Mouse (Mus musculus) CD4-positive, CD25-positive, alpha-beta regulatory T cell, adult 2 months (primary cell): ENCODE measurements around the gene Emc1.
"Not testable (repeated sequence)": the region's sequence is repeated elsewhere in the genome, so short reads cannot be mapped to it uniquely, and the experiment has no call there.

Source experiments
- DNase-seq: peaks from one replicate; pipeline ENCODE4 v3.0.0-alpha.2; 2012; ENCODE audit warnings: low read depth, low spot score

The Emc1 gene

GRCm38 (mm10) chr4:139357211-139357610 lies 4.8 kb downstream of the Emc1 start:
- DNase-seq = no peak

GRCm38 (mm10) chr4:139360761-139361548 lies 8.6 kb downstream of the Emc1 start:
- DNase-seq = no peak

DNA sequence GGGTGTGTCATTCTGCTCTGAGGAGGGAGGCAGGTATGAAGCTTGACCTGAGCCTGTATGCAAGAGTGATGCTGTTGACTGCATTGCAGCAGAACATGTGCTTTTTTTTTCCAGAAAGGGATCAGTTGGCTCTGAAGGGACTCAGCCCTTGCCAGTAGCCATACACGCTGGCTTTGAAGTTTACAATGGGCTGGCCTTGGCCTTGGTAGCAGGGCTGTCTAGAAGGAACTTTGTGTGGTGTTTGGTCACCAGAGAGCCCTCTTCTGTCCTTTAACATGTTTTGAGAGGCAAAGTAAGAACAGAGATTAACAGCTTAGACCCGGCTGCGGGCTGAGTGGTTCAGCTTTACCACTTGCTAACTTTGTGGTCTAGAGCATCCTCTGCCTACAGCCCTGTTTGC lies 14.9 kb downstream of the Emc1 start:
- no peak for DNase-seq

DNA sequence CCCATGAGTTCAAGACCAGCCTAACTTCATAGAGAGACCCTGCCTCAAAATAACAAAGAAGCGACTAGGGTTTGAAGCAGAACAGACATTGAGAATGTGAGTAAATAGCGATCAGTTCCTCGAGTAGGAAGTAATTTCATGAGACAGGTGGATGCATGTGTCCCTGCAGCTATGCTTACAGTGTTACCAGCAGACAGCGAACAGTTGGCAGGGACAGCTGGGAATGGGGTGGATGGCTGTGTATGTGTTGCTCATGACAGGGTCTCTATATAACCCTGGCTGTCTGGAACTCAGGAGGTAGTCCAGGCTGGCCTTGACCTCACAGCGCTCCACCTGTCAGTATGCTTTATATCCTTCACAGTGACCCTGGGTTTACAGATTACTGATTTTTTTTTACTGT lies 15.7 kb downstream of the Emc1 start:
- no peak for DNase-seq

GRCm38 (mm10) chr4:139373130-139373529 lies 20.7 kb downstream of the Emc1 start:
- DNase-seq = no peak

DNA sequence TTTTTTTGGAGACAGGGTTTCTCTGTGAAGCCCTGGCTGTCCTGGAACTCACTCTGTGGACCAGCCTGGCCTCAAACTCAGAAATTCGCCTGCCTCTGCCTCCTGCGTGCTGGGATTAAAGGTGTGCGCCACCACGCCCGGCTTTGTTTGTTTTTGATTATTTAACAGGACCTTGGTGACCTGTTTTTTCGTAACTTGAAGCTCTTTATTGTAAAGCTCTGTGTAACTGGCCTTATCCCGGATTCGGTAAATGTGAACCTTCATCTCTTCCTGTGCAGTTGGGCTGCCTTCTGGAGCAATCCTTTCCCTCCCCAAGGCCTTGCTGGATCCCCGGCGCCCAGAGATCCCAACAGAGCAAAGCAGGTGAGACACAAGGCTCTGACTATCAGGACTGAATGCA lies 21.1 kb downstream of the Emc1 start:
- no peak for DNase-seq

- peak; percentile 20 for DNase-seq
Measured at GRCm38 (mm10) chr4:139379719-139380118, 27.3 kb downstream of the Emc1 start.

- DNase-seq = peak; percentile 100
Measured at GRCm38 (mm10) chr4:139380207-139380748, 27.9 kb downstream of the Emc1 start.

GRCm38 (mm10) chr4:139380775-139381451 lies 28.5 kb downstream of the Emc1 start:
- peak; percentile 48 for DNase-seq

DNA sequence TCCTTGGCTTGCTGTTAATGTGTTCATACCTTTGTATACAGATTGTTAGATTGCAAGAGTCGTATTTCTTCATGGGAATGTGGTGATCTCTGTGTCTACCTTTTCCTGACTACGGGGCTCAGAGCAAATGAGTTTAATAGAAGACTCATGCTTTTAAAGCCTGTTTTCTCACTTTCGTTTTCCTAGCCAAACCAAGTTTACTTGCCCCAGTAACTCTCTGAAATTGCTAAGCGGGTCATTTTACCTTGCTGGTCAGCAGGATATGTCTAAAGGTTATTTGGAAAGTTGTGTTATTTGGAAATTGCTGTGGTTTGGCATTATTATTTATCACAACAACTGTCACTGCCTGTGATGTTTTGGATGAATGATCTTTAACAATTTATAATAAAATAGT lies 29.1 kb downstream of the Emc1 start:
- no peak for DNase-seq

DNA sequence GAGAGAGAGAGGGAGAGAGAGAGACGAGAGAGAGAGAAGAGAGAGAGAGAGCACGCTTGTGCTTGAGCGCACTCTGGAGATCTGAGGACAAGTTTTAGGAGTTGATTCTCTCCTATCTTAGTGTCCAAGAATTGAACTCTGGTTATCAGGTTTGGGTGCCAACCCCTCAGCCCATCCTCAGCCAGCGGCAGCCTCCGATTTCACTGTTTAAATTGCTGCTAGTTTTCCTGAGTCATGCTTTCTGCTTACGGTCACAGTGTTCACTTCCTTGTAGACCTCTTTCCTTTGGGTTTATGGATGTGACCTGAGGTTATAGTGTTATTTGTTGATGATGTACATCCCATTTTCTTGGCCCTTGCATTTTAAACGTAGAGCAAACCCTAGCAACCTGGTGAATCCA lies 29.8 kb downstream of the Emc1 start:
- DNase-seq = no peak

DNA sequence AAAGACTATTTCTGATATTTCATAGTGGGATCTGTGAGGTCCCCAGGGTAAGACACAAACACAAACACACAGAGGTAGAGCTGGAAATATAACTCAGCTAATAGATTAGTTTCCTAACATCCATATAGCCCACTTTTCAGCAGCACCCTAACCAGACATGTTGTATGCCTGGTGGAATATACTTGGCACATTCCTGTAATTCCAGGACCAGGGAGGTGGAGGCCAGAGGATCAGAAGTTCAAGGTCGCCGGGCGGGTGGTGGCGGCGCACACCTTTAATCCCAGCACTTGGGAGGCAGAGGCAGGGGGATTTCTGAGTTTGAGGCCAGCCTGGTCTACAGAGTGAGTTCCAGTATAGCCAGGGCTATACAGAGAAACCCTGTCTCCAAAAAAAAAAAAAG lies 33.5 kb downstream of the Emc1 start:
- not testable (repeated sequence) for DNase-seq

- no peak for DNase-seq
Measured at GRCm38 (mm10) chr4:139386869-139387319, 34.5 kb downstream of the Emc1 start.

DNA sequence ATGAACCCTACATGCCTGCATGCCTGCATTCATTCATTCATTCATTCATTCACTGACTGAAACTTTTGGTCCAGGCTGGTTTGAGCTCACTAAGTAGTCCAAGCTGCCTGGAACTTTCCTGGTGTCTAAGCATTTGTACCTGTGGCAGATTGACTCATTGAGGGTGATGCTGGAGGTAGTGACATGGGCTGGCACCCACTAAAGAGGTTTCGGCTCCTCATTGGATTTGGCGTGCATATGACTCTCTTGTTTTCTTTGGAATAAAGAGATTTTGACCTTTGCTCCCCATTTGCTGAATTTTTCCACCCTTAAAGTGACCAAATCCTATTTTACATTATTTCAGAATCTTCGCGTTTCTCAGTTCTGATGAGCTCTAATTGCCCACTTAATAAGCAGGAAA lies 37.2 kb downstream of the Emc1 start:
- no peak for DNase-seq

DNA sequence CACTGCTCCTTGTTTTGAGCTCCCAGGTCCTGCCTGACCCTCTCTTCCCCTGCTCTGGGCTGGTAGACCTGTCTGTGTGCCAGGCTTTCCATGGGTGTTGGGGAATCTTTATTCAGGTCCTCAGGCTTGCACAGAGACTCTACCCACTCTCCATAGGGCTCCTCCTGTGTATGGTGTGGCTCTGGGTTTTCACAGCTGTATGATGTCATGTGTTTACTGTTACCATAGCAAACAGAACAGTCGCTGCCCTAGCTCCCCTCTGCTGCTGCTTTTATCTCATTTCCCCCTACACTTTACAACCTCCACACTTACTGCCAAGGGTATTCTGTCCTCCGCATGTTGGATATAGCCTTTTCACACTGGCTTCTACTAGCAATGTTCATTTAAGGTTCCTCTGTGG lies 43.0 kb downstream of the Emc1 start:
- no peak for DNase-seq

GRCm38 (mm10) chr4:139400487-139400886 lies 48.1 kb downstream of the Emc1 start:
- DNase-seq = no peak

DNA sequence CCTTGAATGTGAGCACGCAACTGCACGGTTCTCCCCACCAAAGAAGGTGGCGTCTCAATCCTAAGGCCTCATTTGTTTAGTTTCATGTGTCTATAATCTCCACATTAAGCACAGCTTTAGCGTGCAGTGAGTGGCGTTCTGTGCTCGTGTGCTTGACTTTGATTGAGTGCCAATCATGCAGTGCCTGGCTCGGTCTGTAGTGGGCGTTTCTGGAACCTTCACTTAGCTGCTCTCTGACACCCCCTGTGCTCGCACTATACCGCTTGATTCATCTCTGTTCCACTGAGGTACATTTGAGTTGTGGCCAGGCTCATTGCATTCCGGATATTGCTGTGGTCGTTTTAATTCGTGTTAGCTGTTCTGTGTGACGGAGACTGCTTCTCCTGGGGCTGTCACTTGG lies 50.8 kb downstream of the Emc1 start:
- DNase-seq = no peak

GRCm38 (mm10) chr4:139411351-139411750 lies 59.0 kb downstream of the Emc1 start:
- no peak for DNase-seq

DNA sequence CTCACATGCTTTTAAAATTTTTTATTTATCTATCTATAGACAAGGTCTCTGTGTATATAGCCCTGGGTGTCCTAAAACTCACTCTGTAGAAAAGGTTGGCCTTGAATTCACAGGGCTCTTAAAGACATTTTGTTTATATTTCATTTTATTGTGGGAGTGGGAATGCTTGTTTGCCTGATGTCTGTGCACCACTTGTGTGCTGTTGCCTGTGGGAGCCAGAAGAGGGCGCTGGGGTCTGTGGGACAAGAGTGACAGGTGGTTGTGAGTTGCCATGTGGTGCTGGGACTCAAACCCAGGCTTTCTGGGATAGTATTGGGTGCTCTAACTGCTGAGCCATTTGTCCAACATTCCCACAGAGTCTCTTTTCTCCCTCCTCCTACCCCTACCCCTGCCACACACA lies 65.5 kb downstream of the Emc1 start:
- peak; percentile 8 for DNase-seq

- no peak for DNase-seq
Measured at GRCm38 (mm10) chr4:139421621-139422020, 69.2 kb downstream of the Emc1 start.

GRCm38 (mm10) chr4:139422409-139422808 lies 70.0 kb downstream of the Emc1 start:
- no peak for DNase-seq

DNA sequence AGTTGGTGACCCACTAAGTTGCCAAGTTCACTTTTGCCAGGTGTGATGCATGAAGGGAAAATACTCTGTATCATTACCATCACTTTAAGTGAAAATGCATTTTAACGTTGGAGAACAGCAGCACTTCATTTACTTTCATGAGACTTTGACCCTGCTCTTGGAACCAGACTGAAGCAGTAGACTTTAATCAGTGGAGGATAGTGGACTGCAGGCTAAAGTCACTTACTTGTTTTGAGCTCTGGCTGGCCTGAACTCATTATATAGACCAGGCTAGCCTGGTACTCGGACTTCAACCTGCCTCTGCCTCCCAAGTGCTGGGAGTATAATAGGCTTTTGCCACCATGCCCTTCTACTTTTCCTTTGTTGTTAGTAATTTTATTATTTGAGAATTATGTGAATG lies 70.9 kb downstream of the Emc1 start:
- DNase-seq = no peak
